Mouse (Mus musculus): ENCODE results near the gene Hspb8.

DNA sequence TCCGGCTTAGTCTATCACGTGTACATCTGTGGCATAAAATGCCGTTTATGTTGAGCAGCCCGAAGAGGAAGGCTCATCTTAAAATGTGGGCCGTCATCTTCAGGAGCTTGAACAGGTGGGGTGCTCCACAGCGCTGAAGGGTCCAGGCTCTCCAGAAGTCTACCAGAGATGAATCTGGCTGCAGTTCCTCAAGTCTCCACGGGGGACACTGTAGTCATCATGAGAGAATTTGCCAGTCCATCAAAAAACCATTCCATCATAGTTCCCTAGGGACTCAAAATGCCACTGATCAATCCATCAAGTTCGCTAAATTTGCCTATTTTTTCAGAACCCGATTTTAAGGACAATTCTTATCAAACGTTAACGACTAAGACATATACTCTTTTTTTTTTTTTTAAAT lies 36.6 kb downstream of the Hspb8 start:
- TF ChIP-seq JUND (conservative IDR thresholded peaks at IDR 0.05; ENCODE audit: low read depth, low read length) (no peak), ZNF384 (IDR thresholded peaks at IDR 0.05; ENCODE audit: low read depth, low read length) (no peak), UBTF (IDR thresholded peaks at IDR 0.05; ENCODE audit: low read depth, low read length) (no peak), EP300 (IDR thresholded peaks at IDR 0.05; ENCODE audit: low read length) (no peak), CTCF (conservative IDR thresholded peaks at IDR 0.05 in 1 of 2, IDR thresholded peaks at IDR 0.05 in 1 of 2; ENCODE audit: low read depth in 2 of 2, low read length in 2 of 2) (0 out of 4 replicates have a peak, but pooled peaks of 1 of the 2 experiments have one; percentile 9), POLR2A (IDR thresholded peaks at IDR 0.05; ENCODE audit: low read depth, low read length) (no peak), USF1 (IDR thresholded peaks at IDR 0.05; ENCODE audit: low read depth, low read length) (no peak), PAX5 (IDR thresholded peaks at IDR 0.05; ENCODE audit: low read length) (no peak), JUN (IDR thresholded peaks at IDR 0.05; ENCODE audit: insufficient read depth, low read depth, low read length) (no peak), TCF12 (IDR thresholded peaks at IDR 0.05; ENCODE audit: low read depth, low read length) (no peak), MEF2A (IDR thresholded peaks at IDR 0.05; ENCODE audit: borderline replicate concordance, low read depth, low read length) (no peak), RAD21 (IDR thresholded peaks at IDR 0.05; ENCODE audit: low read depth, low read length) (no peak), RCOR1 (conservative IDR thresholded peaks at IDR 0.05; ENCODE audit: low read depth, low read length) (no peak), BHLHE40 (IDR thresholded peaks at IDR 0.05; ENCODE audit: low read depth, low read length) (no peak)
